Mouse (Mus musculus) urinary bladder, postnatal 14 days (tissue): ENCODE data around the gene Gas2l3.
A peak's percentile ranks its signal among the peaks of the same experiment; 100 is the strongest.

Experiments
- DNase-seq: peaks from one replicate; pipeline ENCODE4 v3.0.0; 2021; ENCODE audit warnings: low spot score

The Gas2l3 gene

DNA sequence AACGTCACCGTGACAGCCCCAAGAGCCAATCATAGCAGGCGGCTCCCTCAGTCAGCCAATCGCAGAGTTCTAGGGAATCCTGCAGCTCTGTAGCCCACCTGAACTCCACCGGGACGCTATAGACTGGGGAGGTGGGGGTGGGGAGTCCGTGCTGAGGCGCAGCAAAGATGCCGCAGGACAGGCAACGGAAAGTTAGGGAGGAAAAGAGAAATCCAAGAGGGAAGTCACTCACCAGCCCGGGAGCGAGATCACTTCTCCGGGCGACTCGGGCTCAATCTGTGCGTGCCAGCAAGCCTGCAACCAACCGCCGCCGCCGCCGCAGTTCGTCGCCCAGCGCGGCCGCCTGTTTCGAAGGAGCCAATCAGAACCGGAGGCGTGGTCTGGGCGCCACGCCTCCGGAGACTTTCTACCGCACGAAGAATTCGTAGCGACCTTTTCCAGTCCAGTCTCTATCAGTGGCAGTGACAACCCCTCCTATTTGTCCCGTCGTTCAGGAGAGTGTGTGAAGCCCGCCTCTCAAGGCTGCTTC lies at the start of gene Gas2l3:
TSS of gene Gas2l3 (minus strand) at position 345 of the 529 bp plus-strand sequence.
- peak; percentile 87 for DNase-seq

DNA sequence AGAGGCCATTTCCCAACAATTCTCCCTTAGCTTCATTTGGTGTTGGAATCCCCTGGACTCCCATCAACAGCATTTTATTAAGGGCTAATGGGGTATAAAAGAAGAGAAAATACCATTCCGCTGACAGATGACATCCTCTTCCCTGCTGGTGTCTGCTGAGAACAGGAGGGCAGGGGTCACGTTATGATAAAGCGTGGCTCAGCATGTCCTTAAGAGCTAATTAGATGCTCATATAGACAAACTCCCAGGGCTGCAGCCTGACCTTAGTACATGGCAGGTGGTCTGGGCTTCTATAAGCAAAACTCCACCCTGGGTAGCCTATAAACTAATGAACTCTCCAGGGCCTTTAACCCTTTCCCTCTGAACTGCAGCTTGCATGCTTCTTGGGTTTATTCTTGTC lies 47.6 kb upstream of the Gas2l3 start:
- no peak for DNase-seq

DNA sequence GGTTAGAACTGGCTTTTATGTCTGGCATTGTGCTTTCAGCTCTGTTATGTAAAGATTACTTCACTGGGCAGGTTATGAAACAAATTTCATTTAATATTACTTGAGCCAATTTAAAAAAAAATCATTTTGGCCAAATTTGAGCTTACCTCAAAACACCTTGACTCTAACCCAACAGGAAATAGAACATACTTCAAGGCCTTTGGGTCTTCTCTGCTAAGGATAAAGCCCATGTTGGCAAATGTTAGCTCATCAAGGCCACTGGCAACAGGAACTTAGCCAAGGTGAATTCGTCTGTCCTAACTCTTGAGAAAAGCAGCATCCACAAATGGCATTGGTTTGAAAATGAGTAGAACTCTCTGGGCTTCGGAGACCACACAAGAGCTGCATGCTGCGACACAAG lies 46.5 kb upstream of the Gas2l3 start:
- DNase-seq = no peak

DNA sequence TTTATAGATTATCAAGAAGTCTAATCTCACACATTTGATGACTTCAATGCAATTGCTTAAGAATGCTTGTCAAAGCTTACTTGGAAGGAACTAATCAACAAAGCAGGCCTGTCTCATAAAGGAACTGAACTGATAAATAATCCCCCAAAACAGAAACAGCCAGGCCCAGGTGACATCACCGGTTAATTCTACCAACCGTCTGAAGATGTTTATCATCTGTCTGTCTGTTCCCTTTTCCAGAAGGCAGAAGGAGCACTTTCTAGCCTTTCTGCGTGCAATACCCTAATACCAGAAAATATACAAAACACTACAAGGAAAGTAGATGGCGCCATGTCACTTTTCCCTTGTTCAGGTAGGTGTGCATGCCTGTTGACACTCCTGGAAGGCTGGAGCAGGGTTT lies 45.7 kb upstream of the Gas2l3 start:
- DNase-seq = no peak

DNA sequence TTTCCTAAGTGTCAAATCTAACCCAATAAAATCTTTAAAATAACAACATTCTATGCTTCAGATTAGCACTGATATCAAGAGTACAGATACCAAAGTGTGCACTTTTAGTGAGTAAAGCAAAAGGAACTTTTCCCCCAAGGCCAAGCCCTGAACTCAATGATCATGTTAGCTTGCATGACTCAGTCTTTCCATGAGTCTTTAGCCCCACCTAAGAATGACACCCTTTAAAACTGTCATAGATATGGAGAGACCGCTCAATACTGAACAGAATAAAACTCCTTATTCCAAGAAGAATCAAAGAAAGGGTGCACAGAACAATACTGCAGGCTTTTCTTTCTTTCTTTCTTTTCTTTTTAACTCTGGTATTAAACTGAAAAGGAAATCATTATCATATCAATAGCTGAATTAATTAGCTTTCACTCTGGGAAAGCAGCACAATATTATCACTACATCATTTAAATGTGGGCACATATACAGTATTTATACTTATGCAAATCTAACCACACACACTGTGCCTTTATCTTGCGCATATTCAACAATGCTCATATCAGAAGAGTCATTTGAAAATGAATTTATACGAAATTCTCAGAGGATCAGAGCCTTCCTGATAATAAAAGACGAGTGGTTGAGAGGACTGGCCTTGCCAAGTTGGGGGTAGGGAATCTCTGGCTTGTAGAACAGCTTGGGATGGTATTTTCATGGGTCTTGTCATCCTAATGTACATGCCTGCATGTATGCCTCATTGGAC lies 43.4 kb upstream of the Gas2l3 start:
- no peak for DNase-seq

DNA sequence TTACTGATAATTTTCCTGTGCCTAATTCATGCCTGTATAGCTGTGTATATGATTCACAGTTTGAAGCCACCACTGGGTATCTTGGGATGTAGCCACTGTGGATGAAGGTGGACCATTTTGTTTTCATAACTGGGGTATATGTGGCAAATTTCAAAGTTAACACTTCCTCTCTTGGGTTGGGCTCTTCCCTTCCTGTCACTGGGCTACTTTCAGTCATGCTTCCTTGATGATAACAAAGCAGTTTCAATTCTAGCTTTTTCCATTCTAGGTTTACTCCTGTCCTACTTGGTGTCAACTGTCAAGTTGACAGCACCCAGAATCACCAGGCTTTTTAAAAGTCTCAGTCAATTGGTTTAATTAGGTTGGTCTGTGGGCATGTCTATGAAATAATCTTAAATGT lies 41.1 kb upstream of the Gas2l3 start:
- no peak for DNase-seq

DNA sequence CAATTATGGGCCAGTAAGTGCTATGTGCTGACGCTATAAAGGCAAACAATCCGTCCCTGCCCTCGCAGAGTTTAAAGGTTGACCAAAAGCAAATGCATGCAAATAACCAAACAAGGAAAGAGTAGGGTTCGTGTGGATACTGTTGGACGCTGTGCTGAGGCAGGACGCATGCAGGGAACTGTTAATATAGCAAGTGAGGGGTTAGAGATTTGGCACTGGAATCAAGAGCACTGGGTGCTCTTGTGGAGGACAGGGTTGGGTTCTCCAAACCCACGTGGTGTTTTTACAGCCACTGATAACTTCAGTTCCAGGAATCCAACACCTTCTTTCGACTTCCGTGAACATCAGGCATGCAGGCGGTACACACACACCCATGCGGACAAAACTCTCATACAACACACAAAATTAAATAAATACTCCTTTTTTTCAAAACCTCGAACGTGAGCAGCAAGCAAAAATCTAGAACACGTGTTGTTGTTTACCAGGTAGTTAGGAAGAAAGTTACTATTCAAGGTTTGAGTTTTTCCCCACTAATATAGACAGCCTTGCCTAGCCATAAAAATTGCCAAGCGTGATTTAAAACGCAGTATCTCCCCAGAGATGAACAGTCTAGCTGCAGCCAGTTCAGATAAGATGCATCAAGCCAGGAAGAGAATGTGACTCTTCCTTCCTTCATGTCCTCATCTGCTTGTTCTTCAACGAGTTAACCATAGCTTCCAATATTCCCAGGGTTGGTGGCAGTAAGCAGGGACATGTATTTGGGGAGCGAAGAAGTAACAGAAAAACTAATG lies 40.2 kb upstream of the Gas2l3 start:
- no peak for DNase-seq

DNA sequence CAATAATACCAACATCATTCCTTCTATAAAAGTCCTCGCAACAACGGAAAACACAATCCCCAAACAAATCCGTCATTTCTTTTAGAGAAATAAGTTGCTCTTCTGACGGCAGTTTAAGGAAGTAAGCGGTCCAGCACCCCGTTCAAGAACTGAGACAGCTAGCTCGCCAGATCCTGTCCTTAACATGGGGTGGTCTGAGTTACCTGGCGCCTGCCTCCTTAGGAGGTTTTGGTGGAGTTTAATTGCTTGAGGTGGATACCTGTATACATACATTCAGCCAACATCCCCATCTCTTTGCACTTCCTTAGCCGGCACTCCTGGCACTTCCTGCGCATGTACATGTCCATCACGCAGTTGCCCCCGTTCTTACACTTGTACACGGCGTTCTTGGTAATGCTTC lies 39.3 kb upstream of the Gas2l3 start:
- DNase-seq = no peak

DNA sequence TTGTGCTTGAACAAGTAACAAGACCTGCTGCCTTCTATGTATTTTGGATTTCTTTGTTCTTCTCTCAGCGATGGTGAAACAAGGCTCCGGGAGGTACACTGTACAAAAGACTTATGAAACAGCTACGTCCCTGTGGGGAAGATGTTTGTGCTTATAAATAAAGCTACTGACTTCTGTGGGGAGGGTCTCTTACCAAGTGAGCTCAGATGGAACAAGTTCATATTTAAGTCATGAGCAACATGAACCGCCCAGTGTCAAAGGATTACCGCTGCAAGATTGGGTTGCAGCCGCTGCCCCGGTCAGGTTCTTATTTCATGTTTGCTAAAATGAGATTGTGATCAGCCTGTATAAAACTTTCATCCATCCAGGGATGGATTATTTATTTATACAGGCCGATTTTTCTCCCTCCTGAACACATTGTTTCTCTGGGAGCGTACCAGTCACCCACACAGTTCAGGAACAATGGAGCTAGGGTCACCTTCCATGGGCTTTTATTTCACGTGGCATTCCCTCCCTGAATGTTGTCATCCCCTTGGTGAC lies 38.4 kb upstream of the Gas2l3 start:
- DNase-seq = no peak

DNA sequence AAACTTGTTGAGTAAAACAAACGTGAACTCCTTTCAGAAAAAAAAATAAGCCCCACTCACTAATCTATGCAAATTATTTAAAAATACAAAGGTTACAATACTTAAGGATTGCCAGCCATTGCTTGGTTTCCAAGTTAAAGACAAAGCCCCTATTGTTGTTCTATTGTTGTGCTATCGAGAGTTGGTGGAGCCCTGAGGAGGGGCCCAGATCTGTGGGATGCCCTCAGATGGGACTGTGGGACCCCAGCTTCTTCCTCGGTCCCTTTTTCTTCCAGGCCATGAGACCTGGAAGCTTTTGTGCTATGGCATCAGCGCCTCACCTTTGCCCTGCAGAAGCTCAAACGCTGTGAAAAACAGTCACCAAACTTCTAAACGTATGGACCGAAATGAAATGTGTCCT lies 37.9 kb upstream of the Gas2l3 start:
- no peak for DNase-seq

DNA sequence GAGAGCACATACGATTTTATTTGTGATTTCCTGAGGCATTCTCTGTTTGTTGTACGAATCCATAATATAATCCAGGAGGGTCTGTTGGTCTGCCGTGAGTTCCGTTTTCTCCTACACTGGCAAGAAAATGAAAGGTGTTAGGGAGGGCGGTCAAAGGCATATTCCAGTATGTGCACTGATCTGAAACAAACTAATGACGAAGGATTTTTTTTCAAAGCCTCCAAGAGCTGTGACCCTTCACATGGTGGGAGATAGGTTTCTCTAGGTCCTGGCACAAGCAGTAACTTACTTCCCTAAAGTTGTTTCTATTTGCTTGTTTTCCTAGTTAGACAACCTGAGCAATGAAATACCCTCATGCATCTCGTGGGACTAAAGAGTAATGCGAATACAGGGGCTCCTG lies 35.0 kb upstream of the Gas2l3 start:
- no peak for DNase-seq

DNA sequence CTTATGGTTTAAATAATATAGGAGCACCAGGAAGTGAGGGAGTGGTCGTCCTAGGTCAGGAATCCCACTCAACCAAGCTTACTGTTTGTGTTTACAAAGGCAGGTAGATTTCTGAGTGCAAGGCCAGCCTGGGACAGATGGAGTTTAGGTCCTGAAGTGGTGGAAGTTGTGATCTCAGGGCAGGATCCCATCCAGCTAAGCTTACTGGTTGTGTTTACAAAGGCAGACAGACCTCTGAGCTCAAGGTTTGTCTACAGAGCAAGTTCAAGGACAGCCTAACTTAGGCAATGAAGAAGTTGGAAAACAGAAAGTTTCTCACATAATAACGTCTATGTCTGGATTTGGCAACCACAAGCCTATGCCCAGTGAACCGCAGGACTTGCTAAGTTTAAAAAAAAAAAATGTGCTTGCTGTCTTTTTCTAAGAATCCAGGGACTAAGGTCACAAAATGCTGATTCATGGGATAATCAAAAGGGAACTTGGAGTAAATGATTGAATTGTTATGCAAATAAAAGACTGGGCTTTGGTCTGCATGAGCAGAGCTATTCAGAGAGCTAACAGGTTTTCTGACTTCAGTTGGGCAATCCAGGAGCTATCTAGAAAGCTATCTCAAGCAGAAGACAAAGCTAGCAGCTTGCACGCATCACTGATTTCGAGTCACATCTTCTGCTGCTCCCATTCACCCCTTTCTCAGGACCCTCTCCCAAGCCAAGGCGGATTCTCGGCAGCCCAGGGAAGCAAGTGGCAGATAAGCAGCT lies 27.0 kb upstream of the Gas2l3 start:
- no peak for DNase-seq

DNA sequence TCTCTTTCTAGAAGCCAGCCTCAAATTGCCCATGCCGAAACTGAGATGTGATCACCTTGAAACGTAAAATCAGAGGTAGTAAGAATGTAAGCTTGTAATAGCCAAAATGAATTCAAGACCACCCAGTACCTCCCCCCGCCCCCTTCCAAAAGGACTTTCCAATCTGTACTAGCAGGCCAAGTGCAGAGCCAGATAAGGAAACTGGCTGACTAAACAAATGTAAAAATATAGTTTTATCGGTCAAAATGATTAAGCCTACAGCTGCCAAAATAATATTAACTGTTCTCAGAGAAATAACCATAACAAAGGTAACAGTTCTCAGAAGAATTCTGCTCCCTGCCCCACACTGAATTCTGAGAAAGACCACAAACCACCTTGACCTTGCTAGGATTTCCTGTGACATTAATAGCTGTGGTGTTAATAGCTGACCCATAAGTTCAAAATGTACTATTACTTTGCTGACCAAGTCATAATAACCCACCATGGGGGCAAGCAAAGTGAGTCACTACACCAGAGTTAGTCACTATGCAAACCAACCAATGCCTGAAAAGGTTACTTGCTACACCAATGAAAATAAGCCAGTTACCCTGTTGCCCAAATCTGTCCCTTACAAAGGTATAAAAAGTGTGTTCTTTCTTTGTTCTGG lies 21.1 kb upstream of the Gas2l3 start:
- no peak for DNase-seq

DNA sequence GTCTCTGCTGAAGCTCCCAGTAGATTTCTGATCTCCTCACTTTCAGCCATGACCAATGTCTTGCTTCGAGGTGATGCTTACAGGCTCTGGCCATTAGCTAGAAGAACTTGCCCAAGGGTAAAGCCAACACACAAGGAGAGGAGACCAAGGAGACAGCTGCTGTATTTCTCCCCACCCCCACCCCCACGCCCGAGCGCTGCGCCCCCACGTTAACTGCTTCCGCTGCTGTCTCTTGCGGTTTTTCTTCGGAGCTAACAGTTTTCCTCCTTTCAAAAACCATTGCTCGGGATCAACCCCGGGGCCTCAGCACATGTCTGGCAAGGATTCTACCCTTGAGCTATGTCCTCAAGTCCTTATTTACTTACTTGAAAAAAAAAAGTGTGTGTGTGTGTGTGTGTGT lies 19.1 kb upstream of the Gas2l3 start:
- DNase-seq = no peak

DNA sequence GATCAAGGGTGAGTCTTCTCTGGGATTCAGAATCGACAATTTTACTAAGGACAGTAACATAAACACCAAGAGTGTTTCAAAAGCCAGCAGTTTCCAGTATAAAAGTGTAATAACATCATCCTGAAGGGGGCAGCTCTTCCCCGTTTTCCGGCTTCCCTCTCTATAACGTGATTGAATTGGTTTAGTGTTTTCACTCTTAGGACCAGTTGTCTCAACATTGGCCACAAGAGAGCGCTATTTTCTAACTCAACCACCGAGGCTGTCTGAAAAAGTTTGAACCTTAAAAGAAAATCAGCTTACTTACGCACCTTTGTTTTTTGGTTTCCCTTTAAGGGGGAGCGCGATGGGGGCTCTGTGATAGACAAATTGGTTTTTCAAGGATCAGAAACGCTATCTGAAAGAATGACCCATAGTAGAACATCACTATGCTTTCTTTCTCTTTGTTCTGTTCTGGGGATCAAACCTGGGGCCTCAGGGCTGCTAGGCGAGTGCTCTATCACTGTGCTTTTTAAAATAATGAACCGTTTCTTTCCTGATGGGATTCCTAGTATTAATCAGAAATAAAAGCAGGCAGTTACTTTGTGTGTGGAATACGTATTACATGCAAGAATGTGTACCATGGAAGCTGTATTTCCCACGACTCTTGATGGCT lies 18.2 kb upstream of the Gas2l3 start:
- DNase-seq = peak; percentile 87

DNA sequence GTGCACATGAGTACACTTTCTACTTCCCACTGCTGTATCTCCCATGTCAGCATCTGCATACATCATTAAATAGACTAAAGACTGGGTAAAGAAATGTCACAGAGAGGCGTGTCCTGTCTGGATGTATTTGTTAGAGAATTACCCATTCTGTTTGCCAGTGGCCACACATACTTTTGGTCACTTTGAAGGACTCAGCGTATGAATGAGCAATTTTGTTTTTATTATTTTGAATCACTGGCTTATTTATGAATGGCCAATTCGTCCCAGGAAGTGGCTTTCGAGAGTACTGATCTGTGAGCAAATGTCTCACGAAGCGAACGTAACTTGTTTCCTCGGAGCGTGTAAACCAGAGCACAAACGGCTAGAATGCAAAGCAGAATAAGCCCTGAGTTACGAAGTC lies 17.2 kb upstream of the Gas2l3 start:
- DNase-seq = no peak

DNA sequence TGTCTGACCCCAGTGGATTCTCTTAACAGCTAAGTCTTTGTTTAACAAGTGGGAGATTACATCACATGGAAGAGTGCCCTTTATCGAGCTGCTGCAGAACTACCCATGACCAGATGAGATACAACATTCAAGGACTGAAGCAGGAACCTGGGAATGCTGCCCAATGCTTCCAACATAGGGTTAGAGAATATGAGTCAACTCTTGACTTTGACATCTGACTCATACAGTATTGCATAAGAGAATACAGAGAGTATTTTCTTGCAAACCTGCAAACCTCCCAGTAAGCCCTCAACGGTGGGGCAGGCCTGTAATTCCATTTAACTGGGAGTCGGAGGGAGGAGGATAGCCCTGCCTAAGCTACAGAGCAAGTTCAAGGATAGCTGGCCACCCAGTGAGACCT lies 15.0 kb upstream of the Gas2l3 start:
- peak; percentile 64 for DNase-seq

DNA sequence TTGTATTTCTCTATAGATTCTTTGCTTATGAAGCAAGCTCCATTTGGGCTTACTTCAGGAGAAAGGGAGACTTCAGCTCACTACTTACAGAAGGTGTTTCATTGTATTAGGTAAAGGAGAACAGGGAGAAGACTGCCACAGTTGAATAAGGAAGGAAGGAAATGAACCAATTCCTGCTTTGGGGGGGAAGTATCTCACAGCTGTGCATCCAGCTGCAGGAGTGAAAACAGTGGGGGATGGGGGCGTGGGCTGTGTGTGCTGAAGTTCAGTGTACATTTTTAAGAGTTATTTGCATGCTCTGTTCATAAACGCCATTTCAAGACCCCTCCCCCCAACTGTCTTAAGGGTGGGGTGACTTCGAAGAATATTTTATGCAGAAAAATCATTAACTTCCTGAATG lies 10.0 kb upstream of the Gas2l3 start:
- DNase-seq = no peak

DNA sequence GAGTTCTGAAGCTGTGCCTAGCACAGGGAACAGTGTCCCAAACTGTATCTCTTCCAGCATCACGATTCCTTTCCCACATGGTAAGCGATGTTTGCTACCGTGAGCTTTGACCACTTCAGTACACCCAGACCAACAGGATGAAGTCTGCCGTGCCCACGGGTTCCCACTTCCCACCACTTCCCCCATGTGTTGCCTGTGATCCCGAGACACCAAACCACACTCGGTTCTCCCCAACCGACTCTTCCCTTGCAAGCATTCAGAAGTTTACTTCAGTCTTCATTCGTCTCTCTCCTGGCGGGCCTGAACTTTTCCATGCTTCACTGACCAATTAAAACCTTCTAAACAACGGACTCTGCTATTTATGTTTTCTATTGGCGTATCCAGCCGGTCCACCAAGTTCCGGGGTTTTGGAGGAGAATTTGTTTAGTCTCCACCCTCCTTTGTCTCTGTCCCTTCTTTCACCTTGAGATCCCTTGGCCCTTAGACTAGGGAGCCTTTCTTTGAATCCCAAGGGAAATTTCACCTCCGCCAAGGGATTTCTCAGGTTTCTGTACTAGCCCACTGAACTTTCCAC lies 9.4 kb upstream of the Gas2l3 start:
- DNase-seq = no peak

DNA sequence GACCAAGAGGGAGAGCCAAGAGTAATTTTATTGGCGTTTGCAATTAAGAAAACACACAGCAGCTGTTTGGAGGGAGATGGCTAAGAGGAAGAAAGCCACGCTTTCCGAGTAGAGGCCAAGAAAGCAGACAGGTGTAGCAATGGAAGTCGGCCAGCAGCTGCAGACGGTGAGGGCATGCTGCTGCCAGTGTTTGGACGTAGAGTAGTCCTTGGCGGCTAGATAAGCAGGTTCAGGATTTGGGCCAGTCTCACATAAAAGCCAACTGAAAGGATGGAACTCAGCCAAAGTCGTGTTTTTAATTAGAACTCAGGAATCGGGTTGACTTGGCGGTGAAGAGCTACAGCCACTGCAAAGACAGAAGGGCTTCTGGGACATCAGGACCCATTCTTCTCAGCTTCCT lies 6.6 kb upstream of the Gas2l3 start:
- DNase-seq = peak; percentile 20

DNA sequence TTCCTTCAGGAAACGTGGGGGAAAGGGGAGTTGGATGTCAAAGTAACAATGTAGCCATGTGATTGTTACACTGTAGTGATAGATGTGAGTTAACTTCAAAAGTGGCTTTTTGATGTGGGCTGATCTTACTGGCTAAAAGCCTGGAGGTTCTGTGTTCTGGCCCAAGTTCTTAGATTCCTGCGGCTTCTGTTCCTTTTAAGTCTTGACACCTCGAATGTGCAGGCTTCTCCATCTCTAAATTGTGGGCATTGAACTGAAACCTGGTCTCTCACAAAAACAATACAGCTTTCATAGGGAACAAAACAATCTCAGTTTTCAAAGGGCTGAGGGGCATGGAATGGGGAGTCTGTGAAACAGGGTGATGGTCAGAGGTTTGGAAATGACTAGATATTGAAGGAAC lies 614 bp upstream of the Gas2l3 start:
- no peak for DNase-seq
